Mouse (Mus musculus) adrenal gland, postnatal 4 days (tissue): ENCODE results near the gene Pgam1. TPM values are rescaled to one million over a fixed set of nuclear protein-coding genes. Genes with fewer than 3 reads are reported as not detected.
A peak's percentile ranks its signal among the peaks of the same experiment; 100 is the strongest.
"Not testable (repeated sequence)": the region's sequence is repeated elsewhere in the genome, so short reads cannot be mapped to it uniquely, and the experiment has no call there.

ENCODE experiments used
- DNase-seq, 2 experiments: peaks; one replicate each; pipeline ENCODE4 v3.0.0; 2021 to 2022; ENCODE audit warnings: low spot score in 2 of 2, mixed read lengths in 2 of 2
- long read RNA-seq, 2 experiments: library from polyadenylated mRNA; stranded (forward); transcript quantifications; one replicate each; pipeline ENCODE4 v2.0.0; 2021
- total RNA-seq, 2 experiments: library from RNA; stranded (reverse); gene quantifications; 2 replicates each; pipeline ENCODE4 v1.2.3; 2021

Pgam1 gene
- total RNA-seq: 100 to 1,000 TPM; 411 to 420 TPM
- long read RNA-seq, experiment 1, transcript Pgam1-201 (4 exons, 1,775 nt): major isoform, 487 of 507 reads
- long read RNA-seq, experiment 1, partial matches to known transcripts: 5 of 507 reads
- long read RNA-seq, experiment 1, other reads (novel, unspliced or antisense): 13 of 507 reads
- long read RNA-seq, experiment 2, transcript Pgam1-201 (4 exons, 1,775 nt): major isoform, 929 of 963 reads
- long read RNA-seq, experiment 2, partial matches to known transcripts: 31 of 963 reads
- long read RNA-seq, experiment 2, other reads (novel, unspliced or antisense): 1 of 963 reads

- peak; percentile 91 to 95 for DNase-seq
Measured at GRCm38 (mm10) chr19:41911178-41912073, at the start of gene Pgam1. TSS of gene Pgam1 (plus strand) at chr19:41911923.

- DNase-seq: no peak
Measured at GRCm38 (mm10) chr19:41866707-41867106, 45.0 kb upstream of the Pgam1 start.

- no peak for DNase-seq
Measured at GRCm38 (mm10) chr19:41869296-41869695, 42.4 kb upstream of the Pgam1 start.

GRCm38 (mm10) chr19:41869946-41870345 lies 41.8 kb upstream of the Pgam1 start:
- not testable (repeated sequence) for DNase-seq

- no peak for DNase-seq
Measured at GRCm38 (mm10) chr19:41872285-41872684, 39.4 kb upstream of the Pgam1 start.

GRCm38 (mm10) chr19:41874356-41874755 lies 37.4 kb upstream of the Pgam1 start:
- DNase-seq: no peak

GRCm38 (mm10) chr19:41881842-41882241 lies 29.9 kb upstream of the Pgam1 start:
- DNase-seq: no peak

GRCm38 (mm10) chr19:41883882-41884281 lies 27.8 kb upstream of the Pgam1 start:
- DNase-seq: no peak

GRCm38 (mm10) chr19:41888191-41888590 lies 23.5 kb upstream of the Pgam1 start:
- DNase-seq: no peak

- no peak for DNase-seq
Measured at GRCm38 (mm10) chr19:41894959-41895358, 16.8 kb upstream of the Pgam1 start.

- DNase-seq: peak in 1 of 2 experiments; percentile 52
Measured at GRCm38 (mm10) chr19:41895460-41896318, 16.0 kb upstream of the Pgam1 start, which contains the start of gene Rrp12. TSS of gene Rrp12 (minus strand) at chr19:41896173.

- no peak for DNase-seq
Measured at GRCm38 (mm10) chr19:41896319-41896711, 15.4 kb upstream of the Pgam1 start.

- no peak for DNase-seq
Measured at GRCm38 (mm10) chr19:41898860-41899259, 12.9 kb upstream of the Pgam1 start.

- DNase-seq: no peak
Measured at GRCm38 (mm10) chr19:41900495-41901090, 11.1 kb upstream of the Pgam1 start.

GRCm38 (mm10) chr19:41901696-41902095 lies 10.0 kb upstream of the Pgam1 start:
- no peak for DNase-seq

- no peak for DNase-seq
Measured at GRCm38 (mm10) chr19:41902848-41903593, 8.7 kb upstream of the Pgam1 start.

GRCm38 (mm10) chr19:41905246-41905645 lies 6.5 kb upstream of the Pgam1 start:
- no peak for DNase-seq

- no peak for DNase-seq
Measured at GRCm38 (mm10) chr19:41906311-41907078, 5.2 kb upstream of the Pgam1 start.

GRCm38 (mm10) chr19:41907079-41907760 lies 4.5 kb upstream of the Pgam1 start:
- DNase-seq: no peak
